Mouse (Mus musculus) bone marrow macrophage, adult 2 months (primary cell): ENCODE results near the gene Sf3a3. TPM values are rescaled to one million over a fixed set of nuclear protein-coding genes. Genes with fewer than 3 reads are reported as not detected.

Source experiments
- H3K27ac ChIP-seq: 2 replicates; pipeline ENCODE4 v1.5.1; 2012; ENCODE audit warnings: low read depth, low read length; ENCODE audit not compliant: insufficient read depth
- H3K4me1 ChIP-seq: 2 replicates; pipeline ENCODE4 v1.6.1; 2012; ENCODE audit warnings: low read length; ENCODE audit not compliant: control insufficient read depth, insufficient read depth
- H3K4me3 ChIP-seq: 2 replicates; pipeline ENCODE4 v1.5.1; 2012; ENCODE audit warnings: mild to moderate bottlenecking, low read length, moderate library complexity; ENCODE audit not compliant: insufficient read depth
- CTCF ChIP-seq: IDR thresholded peaks from 2 replicates; pipeline ENCODE4 v1.5.1; 2012; ENCODE audit warnings: low read depth, mild to moderate bottlenecking, low read length, moderate library complexity
- POLR2A ChIP-seq: IDR thresholded peaks from 2 replicates; pipeline ENCODE4 v1.6.1; 2012; ENCODE audit warnings: mild to moderate bottlenecking, low read depth, low read length, borderline replicate concordance
- polyA plus RNA-seq: library from polyadenylated mRNA; stranded (reverse); fragments of >200 nt; gene quantifications from 2 replicates; pipeline ENCODE4 v1.2.4, GENCODE M21; 2012; ENCODE audit not compliant: missing spikeins, insufficient read depth, insufficient read length

Sf3a3 gene
- polyA plus RNA-seq: 44.4 and 47.6 TPM in 2 replicates

DNA sequence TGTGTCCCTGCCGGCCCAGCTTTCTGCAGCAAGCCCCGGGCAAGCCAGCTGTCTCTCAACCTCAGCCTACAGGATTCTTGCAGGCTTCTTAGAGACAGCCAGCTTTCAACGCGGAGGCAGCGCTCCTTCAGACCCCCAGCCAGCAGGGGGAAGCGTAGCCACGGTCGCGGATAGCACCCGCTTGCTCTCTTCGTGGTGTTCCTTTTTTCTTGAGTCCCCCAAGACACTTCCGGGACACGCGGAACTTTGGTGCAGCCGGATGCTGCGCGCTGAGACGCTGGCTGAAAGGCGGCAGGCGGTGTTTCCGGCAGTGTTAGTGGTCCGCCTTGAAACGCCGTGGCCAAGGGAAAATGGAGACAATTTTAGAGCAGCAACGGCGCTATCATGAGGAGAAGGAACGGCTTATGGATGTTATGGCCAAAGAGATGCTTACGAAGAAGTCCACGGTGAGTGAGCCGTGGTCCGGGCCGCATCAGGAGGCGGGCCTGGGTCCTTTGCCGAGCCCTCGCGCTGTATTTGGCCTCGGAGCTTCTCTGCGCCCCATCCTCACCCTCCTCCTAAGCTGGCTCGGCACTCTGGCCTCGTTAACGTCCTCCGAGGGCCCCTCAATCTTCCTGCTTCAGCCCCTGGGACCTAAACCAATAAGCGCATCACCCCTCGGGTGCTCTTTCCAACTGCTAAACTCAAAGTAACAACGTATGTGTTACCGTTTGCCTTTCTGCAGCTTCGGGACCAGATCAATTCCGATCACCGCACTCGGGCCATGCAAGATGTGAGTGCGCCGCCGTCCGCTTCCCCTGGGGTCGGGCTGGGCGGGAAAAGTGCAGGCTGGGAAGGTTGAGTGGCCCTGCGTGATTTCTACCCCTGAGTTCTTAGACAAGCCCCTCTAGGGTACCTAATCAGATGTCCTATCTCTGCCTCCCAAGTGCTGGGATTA is at the start of gene Sf3a3:
Gene Sf3a3, plus strand, starts transcription at position 232 of the 937 bp plus-strand sequence.
- Histone ChIP-seq H3K4me1 (peaks cover 22% of the 10 kb centered on the region), H3K4me3 (peak within 1 kb of the TSS; percentile 87), H3K27ac (peak within 1 kb of the TSS; percentile 66)
- TF ChIP-seq CTCF (peak; percentile 44), POLR2A (no peak)

DNA sequence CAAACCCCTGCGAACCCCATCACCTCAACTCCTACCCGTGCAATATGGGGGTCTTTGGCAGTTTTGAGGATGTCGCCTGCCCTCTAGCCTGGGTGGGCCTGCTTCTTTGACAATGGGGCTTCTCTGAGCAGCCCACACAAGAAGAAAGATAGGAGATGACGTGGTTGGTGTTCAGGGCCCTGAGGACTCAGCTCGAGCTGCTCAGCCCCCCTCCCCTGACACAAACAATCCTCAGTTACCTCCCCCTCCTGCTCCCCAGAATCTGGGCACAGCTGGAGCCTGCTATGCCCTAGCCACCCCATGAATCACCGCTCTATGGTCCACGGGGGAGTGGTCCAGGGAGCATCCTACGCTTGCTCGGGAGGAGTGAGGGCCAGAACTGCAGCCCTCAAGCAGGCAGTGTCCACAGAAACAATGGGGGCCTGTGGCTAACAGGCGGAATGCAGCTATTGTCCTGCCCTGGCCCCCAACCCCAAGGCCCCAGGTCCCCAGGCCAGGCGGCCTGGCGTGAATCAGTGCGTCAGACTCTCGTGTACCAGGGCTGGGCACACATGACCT is 47.0 kb upstream of the Sf3a3 start:
- H3K27ac ChIP-seq: no peak overlapping the region
- TF ChIP-seq CTCF: no peak
- H3K4me1 ChIP-seq: no peaks in the 10 kb centered on the region
- H3K4me3 ChIP-seq: no peak overlapping the region

DNA sequence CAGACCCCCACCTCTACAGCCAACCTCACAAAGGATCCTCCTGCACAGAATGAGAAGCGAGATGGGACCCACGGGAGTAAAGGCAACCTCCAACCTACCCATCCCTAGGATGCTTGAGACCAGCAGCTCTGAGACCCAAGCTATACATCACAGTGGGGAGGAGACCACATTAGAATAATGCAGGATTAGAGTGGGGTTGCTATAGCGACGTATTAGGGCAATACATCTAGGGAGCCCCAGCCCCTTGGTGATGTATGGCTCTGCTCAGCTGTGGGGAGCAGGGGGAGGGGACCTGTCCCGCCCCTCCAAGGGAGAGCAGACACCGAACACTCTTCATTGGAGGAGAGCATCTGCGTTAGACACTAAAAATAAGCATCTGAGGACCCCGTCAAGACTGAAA is 46.5 kb upstream of the Sf3a3 start:
- no peak for TF ChIP-seq POLR2A
- no peak for TF ChIP-seq CTCF
- H3K27ac ChIP-seq: no peak overlapping the region
- H3K4me1 ChIP-seq: no peaks in the 10 kb centered on the region
- H3K4me3 ChIP-seq: no peak overlapping the region

DNA sequence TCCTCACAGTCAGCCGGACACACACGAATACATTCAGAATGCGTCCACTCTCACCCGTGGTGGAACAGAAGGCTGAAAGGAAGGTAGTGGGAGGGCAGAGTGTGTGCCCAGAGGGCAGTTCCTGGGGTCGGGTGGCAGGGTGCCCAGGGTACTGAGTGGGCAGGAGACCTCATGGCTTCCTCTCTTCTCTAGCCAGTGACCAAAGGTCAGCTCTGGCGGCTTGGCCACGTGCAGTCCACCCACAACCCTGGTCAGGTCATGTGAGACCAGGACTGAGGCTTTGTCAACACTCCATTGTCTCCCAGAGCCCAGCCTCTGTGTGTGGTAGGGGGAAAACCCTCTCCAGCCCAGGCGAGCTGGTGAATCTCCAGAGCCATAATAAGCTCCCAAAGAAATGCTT is 44.3 kb upstream of the Sf3a3 start:
- H3K4me3 ChIP-seq: no peak overlapping the region
- no peak overlapping the region for H3K27ac ChIP-seq
- H3K4me1 ChIP-seq: no peaks in the 10 kb centered on the region
- TF ChIP-seq CTCF: no peak
- no peak for TF ChIP-seq POLR2A

DNA sequence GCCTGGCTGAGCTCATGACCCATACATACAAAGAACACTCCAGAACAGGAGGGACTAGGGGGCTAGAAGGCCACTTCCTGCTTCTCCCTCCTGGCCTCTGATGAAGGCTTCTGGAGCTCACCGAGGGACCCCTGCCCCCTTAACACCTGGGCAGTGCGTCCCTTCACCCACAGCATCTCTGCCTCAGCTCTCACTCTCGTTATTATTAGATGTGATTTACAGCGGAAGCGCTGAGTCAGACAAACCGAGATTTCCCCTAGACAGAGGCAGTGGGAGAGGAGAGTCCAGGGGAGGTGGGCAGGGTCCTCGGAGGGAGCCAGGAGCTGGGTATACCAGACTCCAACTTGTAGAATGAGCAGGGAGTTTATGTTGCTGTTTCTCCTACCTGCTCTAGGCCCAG is 43.0 kb upstream of the Sf3a3 start:
- Histone ChIP-seq H3K4me3 (no peak overlapping the region), H3K4me1 (no peaks in the 10 kb centered on the region), H3K27ac (no peak overlapping the region)
- TF ChIP-seq POLR2A (no peak), CTCF (no peak)

DNA sequence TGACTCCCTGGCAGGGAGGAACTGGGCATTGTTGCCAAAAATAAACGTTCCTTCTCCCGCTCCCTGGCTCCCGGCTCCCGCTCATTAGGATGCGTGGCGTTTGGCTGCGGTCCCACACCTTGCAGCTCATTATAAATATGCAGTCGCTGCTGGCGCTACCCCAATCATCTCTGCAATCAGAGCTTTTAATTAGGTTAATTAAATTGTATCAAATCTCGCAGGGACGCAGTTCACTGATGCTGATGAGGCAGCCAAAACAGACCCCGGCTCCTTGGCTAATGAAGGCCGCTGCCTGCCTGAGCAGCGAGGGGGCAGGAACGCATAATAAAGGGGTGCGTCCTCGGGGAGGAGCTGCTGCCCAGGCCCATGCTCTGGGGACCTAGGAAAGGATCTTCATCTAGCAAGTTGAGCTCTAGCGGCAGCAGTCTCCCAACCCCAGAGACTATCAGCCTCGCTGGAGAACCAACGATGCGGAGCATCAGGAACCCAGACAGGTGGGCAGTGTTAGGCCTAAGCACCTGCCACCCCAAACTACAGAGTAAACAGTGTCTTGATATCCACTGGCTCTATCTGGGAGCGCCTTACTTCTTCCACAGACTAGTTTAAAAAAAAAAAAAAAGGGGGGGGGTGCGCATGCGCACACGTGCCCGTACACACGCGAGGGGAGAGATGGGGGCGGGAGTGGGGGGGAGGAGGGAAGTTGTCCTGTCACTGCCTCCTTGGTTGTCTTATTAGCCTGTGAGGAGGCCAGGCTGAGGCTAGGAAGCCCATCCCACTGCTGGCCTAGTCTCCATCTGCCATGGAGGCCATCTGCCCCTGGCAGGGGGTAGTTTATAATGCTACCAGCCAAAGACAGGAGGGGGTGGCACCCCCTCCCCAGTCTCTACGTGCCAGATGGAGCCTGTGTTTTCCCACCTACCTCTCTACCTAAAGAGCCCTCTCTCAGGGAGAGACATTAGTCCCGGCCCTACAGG is 41.9 kb upstream of the Sf3a3 start:
- Histone ChIP-seq H3K4me1 (no peaks in the 10 kb centered on the region), H3K27ac (no peak overlapping the region), H3K4me3 (no peak overlapping the region)
- TF ChIP-seq CTCF: no peak
- no peak for TF ChIP-seq POLR2A

DNA sequence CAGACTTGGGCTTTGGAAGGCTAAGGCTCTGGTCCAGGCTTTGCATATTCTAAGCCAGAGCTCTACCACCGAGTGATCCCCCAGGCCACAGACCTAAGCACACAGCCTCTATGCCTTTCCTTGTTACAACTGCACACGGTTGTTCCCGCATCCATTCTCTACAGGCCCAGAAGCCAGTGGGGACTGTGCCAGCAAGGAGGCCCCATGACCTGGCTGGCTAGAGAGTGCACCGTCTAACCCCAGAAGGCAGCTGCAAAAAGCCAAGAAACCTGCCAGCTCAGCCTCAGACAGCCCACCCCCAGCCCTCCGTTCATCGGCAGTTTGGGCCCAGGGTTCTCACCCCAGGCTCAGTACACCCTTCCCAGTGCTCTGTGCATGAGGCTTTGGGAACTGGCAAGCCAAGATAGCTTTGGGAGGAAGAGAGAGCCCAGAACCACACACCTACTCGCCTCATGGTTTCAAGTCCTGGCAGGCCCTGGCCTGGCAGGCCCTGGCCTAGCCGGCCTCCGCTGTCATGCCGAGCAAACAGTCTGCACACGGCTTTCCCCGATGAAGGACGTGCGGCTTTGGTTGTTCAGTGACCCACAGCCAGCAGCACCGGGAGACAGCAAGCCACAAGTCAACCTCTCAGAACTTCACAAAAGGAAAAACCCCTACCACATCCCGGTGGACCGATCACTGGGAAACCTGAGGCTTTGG is 40.1 kb upstream of the Sf3a3 start:
- H3K4me1 ChIP-seq: no peaks in the 10 kb centered on the region
- no peak overlapping the region for H3K27ac ChIP-seq
- no peak overlapping the region for H3K4me3 ChIP-seq
- TF ChIP-seq CTCF (no peak), POLR2A (no peak)

DNA sequence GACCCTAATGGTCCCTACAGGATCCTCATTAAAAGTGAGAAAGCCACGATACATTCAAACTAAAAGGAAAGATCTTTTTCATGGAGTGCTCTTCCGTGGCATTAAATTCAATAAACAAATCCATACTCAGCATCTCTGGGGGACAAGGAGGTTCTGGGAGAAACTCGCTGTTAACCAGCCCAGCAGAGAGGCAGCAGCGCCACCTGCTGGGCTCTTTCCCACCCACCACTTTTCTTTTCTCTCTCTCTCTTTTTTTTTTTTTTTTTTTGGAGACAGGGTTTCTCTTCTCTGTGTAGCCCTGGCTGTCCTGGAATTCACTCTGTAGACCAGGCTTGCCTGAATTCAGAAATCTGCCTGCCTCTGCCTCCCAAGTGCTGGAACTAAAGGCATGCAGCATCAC is 39.5 kb upstream of the Sf3a3 start:
- TF ChIP-seq POLR2A (no peak), CTCF (peak; percentile 66; the same call in 1 of the 2 replicates)
- Histone ChIP-seq H3K4me3 (no peak overlapping the region), H3K27ac (no peak overlapping the region), H3K4me1 (no peaks in the 10 kb centered on the region)

DNA sequence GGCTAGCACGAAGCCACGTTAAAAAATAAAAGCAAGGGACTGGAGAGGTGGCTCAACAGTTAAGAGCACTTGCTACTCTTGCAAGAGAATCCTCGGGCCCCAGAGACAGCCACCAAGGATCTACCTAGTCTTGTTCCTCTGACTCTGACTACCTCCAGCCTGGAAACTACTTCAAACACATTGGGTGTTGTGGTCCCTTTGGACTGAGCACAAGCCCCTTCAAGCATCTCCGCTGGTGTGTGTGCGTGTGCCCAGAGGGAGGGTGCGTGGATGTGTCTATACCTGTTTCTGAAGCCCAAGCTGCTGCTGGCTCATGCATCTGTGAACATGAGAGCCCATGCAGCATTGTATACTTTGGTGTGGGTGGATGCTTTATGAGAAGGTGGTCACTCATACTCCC is 38.6 kb upstream of the Sf3a3 start:
- TF ChIP-seq POLR2A: no peak
- no peak for TF ChIP-seq CTCF
- H3K4me3 ChIP-seq: no peak overlapping the region
- no peak overlapping the region for H3K27ac ChIP-seq
- H3K4me1 ChIP-seq: no peaks in the 10 kb centered on the region
